Mouse (Mus musculus) brain, embryonic 14.5 days (tissue): Measurements from ENCODE around the gene Adgrl3. TPM values are rescaled to one million over a fixed set of nuclear protein-coding genes. Genes with fewer than 3 reads are reported as not detected.

Source experiments
- DNase-seq: peaks from one replicate; pipeline ENCODE4 v3.0.0-alpha.2; 2011; ENCODE audit warnings: low read depth
- CTCF ChIP-seq: fragments of 200-500 bp; IDR thresholded peaks from 2 replicates; pipeline ENCODE4 v1.5.1; 2012; ENCODE audit warnings: inconsistent platforms, mild to moderate bottlenecking, moderate library complexity, borderline replicate concordance; ENCODE audit not compliant: insufficient read depth, insufficient read length; ENCODE audit errors: extremely low read depth
- POLR2A ChIP-seq: fragments of 200-500 bp; IDR thresholded peaks from 2 replicates; pipeline ENCODE4 v1.6.1; 2012; ENCODE audit warnings: mild to moderate bottlenecking, inconsistent platforms, borderline replicate concordance; ENCODE audit not compliant: poor library complexity, insufficient read depth, insufficient read length, severe bottlenecking; ENCODE audit errors: extremely low read depth
- polyA plus RNA-seq: library from polyadenylated mRNA; depleted of rRNA; stranded (reverse); fragments of >200 nt; gene quantifications from 2 replicates; pipeline ENCODE4 v1.2.3, GENCODE M21; 2012

Adgrl3 gene
- polyA plus RNA-seq, 1 experiment, result 89.2 TPM

DNA sequence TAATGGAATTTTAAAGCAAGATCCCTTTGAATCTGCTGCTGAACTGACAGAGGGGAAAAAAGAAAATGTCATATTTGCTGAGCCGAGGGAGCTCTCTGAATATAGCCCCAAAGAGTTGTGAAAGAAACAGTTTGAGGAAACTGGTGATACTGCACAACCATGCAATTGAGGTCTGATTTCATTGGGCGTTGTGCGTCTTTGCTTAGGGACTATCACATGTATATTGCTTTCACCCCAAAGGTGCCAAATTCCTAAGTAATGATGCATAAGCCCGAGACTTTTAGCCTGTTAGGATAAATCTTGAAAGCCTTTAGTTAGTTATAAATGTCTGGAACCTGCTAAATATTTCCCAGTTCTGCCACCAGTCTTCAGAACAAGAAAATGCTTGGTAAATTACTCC, 594.7 kb downstream of the Adgrl3 start:
- TF ChIP-seq CTCF, result no peak
- TF ChIP-seq POLR2A, result no peak
- no peak for DNase-seq

DNA sequence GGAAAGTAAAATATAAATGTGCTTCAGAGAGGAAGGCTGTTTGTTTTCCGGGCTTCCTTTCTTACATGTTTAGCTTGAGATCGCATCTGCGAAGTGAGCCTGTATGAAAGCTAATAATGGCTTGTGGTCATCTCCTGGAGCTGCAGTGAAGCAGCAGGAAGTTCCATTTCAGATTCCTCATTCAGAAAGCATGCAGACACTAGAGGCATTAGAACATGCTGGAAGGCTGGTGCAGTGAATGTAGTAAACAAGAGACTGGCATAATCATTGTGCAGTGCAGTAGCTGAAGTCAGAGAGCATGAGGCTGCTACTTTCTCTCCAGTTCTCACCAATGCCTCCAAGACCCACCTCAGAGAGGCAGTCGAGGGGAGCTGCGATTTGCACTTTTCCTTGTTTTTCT, 601.2 kb downstream of the Adgrl3 start:
- TF ChIP-seq CTCF (no peak), POLR2A (no peak)
- no peak for DNase-seq

DNA sequence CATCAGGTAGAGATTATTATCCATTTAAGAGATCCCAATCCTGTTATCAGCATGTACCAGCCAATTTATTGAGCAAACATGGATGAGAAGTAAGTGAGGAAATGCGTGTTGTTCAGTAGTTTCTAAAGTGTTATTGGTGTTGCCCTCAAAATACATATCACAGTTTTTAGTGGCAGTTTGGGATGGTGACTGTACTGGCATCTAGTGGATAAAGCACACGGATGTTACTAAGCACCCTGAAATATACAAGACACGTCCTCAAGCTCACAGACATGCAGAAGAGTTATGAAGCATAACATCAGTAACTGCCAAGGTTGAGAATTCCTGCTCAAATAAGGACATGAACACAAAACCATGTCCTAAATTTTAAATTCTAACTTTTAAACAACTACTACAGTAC, 601.8 kb downstream of the Adgrl3 start:
- no peak for DNase-seq
- TF ChIP-seq CTCF (no peak), POLR2A (no peak)

DNA sequence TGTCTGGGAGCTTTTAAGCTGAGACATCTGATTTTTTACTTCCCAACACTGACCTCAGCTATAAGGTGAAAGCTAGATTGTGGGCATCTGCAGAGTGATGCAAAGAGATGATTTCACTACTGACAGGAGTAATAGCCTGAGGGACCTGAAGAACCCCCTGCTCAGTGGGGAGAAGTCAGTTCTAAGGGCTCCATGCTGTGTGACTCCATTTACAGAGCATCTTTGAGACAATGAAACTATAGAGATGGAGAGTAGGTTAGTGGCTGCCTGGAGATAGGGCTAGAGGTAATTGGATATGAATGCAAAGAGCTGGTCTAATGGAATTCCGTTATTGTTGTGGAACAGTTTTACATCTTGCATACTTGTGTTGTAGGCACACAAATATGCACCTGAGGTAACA, 603.9 kb downstream of the Adgrl3 start:
- no peak for TF ChIP-seq CTCF
- TF ChIP-seq POLR2A, result no peak
- peak; percentile 32 for DNase-seq

DNA sequence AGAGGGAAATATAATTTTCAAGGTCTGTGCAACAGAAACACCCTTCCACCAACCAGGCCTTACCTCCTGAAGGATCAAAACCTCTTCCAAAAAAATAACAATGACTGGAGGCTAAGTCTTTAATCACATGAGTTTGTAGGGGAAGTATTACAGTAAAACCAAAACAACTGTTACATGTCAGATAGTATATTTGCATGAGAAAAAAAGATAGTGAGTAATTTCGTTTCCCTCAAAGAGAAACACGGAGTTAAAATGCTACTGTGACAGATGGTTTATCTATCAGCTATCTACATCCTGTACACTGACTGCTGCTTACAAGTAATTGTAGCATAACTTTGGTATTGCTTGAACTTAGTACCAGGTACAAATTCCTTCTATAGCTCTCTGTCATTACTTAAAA, 616.2 kb downstream of the Adgrl3 start:
- TF ChIP-seq CTCF (no peak), POLR2A (no peak)
- no peak for DNase-seq

DNA sequence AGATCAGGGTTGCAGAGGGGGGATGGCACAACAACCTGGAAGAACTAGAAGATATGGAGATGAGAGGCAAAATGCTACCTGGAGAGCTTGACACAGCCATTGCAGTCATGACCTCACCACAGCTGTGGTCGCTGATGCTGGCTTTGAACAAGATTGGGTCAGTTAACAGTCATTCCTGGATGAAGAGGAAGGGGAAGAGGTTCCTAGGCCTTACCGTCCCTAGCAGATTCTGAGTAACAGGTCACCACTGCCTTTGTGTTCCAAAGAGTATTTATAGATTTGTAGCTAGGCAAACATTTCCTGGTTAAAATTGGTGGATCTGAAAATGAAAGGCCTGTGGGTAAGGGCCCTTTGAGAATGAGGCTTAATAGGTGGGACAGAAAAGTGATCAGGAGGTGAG, 618.5 kb downstream of the Adgrl3 start:
- TF ChIP-seq POLR2A (no peak), CTCF (no peak)
- no peak for DNase-seq

DNA sequence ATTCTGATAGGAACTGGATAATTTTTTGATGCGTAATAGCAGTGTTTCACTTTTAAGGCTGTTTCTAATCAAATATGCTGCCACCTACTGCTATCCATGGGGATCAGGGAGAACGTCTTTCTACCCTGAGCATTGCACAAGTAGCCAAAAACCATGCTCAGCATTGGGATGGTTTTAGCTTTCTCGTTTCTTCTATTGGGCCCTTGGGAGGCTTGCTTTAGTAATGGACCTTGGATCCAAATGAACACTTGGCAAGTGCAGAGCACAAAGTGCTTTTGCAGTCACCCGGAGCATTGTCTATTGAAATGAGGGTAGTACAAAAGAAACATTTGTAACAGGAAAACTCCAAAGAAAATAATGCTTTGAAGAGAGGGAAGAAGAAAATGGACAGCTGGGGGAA, 620.2 kb downstream of the Adgrl3 start:
- TF ChIP-seq POLR2A (no peak), CTCF (no peak)
- DNase-seq, result peak; percentile 45

DNA sequence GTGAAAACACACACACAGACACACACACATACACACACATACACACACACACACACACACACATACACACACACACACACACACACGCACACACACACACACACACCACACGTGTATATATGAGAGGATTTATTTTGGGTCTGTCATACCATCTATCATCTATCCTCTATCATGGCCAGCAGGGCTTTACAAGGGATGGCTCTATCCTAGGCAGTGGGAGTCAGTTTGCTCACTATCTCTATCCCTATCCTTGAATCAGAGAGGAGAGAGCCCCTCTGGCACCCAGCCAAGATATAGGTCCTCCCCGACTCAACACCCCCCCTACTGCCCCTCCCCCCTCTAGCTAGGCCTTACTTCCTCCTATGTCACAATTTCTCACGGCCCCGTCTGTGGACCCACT, 625.6 kb downstream of the Adgrl3 start:
- DNase-seq, result no peak
- no peak for TF ChIP-seq POLR2A
- TF ChIP-seq CTCF, result no peak

DNA sequence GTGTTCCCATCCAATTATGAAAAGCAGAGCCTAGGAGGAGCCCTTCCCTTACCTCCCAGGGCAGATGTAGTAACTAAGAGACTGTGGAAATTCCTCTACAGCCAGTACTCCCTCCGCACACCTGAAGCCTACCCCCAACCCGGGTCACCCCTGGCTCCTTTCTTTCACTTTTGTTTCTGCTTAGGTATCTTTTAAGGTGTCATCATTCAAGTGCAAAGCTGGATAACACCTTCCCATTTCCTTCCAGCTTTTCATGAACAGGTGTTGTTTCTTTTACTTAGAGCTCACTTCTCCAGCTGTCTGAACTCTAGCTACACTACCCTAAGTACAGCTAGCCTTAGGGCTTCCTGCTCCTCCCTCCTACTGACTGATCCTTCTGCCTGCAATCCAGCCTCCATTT, 634.0 kb downstream of the Adgrl3 start:
- TF ChIP-seq CTCF (no peak), POLR2A (no peak)
- DNase-seq, result no peak

DNA sequence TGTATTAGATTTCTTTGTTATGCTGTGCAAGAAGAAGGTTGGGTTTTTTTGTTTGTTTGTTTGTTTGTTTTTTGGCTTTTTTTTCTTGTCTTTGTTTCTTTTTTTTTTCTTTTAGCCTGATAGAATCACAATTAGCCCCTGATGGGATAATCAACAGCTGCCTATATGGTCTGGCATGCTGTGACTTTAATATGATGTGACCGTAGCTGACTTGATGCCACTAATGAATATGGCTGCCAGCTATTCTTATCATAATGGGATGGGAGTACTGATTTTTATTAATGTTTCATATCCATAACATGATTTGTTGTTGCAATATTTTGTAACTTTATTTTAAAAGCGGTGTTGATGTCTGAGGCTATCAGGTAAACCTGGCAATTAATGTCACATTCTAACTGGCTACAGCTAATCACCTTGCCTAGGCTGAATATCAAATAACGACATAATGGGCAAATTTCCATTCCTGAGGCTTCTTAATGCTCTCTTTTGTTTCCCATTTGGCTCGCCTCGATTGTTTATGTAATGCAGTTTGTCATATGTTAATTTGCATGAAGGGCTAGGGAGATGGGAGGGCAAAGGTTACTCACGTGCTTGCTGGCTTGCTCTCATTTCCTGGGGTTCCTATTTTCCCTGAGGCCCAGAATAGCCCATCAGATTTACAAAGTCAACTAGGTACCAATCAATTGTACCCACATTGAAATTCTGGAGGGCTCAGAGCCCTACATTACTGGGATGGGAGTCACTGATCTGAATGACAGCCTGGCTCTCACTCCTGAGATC, 641.9 kb downstream of the Adgrl3 start:
- peak; percentile 79 for DNase-seq
- TF ChIP-seq POLR2A (no peak), CTCF (no peak)

DNA sequence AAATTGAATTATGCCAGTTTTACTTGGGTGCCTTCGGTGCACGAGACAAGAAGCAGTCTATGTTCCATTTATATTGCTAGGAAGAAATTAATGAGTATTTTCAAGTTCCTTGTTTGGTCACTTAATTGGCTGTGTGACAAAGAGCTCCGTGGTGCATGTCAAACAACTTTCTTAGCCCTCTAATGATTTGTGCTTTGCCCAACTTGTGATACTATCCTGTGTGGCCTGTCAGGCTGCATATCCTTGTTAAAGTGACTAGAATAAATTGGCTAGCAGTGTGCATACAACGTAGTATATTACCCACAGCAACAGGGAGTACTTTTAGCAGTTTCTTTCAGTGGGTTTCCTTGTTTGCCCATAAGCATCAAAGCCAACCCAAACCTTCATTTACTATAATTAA, 651.1 kb downstream of the Adgrl3 start:
- no peak for TF ChIP-seq CTCF
- no peak for TF ChIP-seq POLR2A
- peak; percentile 75 for DNase-seq

DNA sequence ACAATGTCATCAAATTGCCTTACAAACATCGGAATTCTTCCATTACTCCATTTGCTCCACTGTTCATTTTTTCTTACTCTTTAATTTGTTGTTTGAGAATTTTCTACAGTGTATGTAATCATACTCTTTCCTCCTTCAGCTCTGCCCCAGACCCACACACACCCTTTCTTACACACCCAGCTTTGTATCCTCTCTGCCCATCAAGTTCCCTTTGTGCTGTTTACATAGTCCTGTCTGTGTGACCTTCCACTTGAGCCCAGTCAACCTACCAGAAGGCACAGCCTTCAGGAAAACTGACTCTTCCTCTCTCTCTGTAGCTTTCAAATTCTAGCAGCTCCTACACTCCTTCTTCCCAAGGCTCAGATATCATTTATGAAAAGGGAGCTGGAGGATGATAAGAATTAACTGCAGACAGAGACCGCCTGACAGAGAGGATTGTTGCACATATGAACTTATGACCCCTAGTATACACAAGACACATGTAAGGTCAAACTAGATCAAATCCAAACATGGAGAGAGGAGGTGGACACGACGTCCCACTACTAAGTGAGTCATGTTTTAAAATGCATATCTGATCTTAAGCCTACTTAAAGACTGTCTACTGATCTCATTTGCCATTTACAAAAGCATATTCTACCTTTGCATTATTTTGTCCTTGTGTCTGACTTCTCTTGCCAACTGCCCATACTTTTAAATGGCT, 654.5 kb downstream of the Adgrl3 start:
- no peak for DNase-seq
- TF ChIP-seq CTCF, result no peak
- no peak for TF ChIP-seq POLR2A

DNA sequence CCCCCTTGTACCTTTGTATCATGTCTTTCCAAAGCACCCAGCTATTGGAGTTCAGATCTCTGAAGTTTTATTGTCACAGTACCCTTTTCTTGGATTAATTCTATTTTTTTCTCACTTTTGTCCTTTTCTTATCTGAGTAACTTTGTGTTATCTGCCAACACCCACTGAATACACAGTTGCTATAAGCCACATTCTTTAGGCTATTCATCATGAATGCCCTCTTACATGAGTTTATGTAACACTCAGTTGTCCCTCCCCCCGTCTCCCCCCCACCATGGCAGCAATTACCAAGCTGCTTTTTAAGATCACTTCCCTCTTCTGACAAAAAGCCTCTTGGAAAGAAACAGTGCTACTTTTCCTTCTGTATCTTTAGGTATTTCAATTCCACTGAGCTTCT, 655.0 kb downstream of the Adgrl3 start:
- TF ChIP-seq CTCF, result no peak
- no peak for TF ChIP-seq POLR2A
- DNase-seq, result no peak

DNA sequence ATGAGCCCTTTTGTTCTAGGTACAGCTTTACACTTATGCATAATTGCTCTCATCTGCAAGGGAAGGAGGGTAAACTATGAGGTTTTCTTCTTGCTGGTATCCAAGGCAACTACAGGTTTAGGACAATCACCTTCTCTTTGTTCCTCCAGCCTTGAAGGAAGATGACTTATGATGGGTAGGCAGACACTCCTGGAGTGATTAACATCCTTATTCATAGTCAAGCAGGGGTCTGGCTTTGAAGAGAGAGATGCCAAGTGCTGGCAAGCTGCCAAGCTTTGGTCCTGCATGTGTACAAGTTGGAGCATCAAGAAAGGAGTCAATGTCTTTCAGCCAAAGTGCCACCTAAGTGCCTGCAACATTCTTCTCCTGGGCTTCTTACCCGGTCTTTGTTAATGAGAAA, 657.0 kb downstream of the Adgrl3 start:
- no peak for DNase-seq

More for the DNA sequence above, 657.0 kb downstream of the Adgrl3 start:
- TF ChIP-seq POLR2A (no peak), CTCF (no peak)
